Mouse (Mus musculus): ENCODE results near the gene Gad1. TPM values are rescaled to one million over a fixed set of nuclear protein-coding genes. Genes with fewer than 3 reads are reported as not detected.

The Gad1 gene
- total RNA-seq, 2 experiments from 2014 or later: 343 to 384 TPM

DNA sequence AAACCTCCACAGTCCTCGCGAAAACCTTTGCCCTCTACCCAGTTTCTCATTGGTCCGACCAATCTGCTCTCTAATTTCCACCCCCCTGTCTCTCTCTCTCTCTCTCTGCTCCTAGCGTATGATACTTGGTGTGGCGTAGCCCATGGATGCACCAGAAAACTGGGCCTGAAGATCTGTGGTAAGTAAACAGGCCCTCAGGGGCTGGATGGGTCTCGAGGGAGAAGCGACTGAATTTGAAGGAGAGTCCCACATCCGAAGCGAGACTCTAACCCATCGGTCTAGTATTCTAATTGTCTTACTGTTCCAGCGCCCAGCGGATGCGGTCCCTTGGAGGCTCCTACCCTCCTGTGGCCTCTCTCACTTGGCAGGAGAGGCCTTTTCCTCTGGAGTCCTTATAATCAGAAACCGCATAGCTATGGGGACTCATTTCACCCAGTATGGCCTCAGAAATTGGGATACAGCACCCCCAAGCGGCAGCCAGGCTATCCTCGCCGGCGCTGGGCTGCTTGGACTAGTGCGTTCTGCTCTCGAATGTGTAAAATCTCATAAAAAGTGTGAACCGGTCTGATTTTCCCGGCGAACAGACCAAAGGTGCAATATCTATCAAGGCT lies 14.3 kb downstream of the Gad1 start:
- peak; percentile 79 for TF ChIP-seq CTCF (conservative IDR thresholded peaks at IDR 0.05)
- H3K4me3 ChIP-seq: peak overlapping the region; percentile 35
- DNase-seq (ENCODE audit: low spot score in 2 of 2): peak in 1 of 2 experiments; percentile 71
- 0 out of 2 replicates have a peak overlapping the region, but pooled peaks have one; percentile 61 for H3K27ac ChIP-seq

DNA sequence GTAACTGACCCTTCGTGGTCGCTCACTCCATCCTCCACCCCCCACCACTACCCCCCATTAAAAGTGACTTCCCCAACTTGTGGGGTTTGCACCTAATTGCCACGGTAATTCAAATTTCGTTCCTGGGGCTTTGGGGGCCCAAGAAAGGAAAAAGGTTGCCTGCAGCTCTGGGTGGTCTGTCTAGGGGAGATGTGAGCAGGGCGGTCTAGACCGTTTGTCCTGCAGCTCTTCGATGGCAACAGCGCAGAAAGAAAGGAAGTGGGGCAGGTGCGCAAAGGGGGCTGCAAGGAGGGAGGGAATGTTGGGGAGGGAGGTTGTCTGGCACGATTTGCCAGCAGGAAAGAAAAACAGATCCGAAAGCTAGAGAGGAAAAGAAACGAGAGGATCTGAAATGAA lies 14.8 kb downstream of the Gad1 start:
- no peak for DNase-seq (ENCODE audit: low spot score in 2 of 2)
- Histone ChIP-seq H3K27ac (no peak overlapping the region), H3K4me3 (peak overlapping the region; percentile 33; the same call in 1 of the 2 replicates)
- no peak for TF ChIP-seq CTCF (conservative IDR thresholded peaks at IDR 0.05)

- peak overlapping the region; percentile 46; the same call in 1 of the 2 replicates for H3K27ac ChIP-seq
- no peak for DNase-seq (ENCODE audit: low spot score in 2 of 2)
- no peak for TF ChIP-seq CTCF (conservative IDR thresholded peaks at IDR 0.05)
- H3K4me3 ChIP-seq: peak overlapping the region; percentile 33
Observed at GRCm38 (mm10) chr2:70568198-70568941, 15.5 kb downstream of the Gad1 start.

GRCm38 (mm10) chr2:70571698-70572097 lies 18.8 kb downstream of the Gad1 start:
- TF ChIP-seq CTCF (conservative IDR thresholded peaks at IDR 0.05): no peak
- DNase-seq (ENCODE audit: low spot score in 2 of 2): no peak
- no peak overlapping the region for H3K27ac ChIP-seq
- H3K4me3 ChIP-seq: no peak overlapping the region

DNA sequence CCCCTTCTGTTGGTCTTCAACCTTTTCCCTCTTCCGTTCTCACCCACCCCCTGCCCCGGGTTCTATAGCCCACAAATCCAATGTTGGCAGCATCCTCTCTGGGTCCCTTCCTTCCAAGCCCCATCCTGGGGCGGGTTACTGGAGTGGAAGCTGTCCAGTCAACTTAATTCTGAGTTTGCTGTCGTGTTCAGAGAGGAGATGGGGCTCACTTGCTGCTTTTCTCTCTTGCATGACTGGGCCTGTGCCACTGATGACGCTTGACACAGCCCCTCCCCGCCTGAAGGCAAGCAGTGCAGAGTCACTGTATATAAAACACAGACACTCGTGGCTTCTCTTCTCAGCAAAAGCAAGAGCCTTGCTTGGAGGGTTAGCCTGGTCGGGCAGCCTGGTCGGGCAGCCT lies 19.4 kb downstream of the Gad1 start:
- Histone ChIP-seq H3K4me3 (no peak overlapping the region), H3K27ac (no peak overlapping the region)
- no peak for DNase-seq (ENCODE audit: low spot score in 2 of 2)
- TF ChIP-seq CTCF (conservative IDR thresholded peaks at IDR 0.05): no peak

DNA sequence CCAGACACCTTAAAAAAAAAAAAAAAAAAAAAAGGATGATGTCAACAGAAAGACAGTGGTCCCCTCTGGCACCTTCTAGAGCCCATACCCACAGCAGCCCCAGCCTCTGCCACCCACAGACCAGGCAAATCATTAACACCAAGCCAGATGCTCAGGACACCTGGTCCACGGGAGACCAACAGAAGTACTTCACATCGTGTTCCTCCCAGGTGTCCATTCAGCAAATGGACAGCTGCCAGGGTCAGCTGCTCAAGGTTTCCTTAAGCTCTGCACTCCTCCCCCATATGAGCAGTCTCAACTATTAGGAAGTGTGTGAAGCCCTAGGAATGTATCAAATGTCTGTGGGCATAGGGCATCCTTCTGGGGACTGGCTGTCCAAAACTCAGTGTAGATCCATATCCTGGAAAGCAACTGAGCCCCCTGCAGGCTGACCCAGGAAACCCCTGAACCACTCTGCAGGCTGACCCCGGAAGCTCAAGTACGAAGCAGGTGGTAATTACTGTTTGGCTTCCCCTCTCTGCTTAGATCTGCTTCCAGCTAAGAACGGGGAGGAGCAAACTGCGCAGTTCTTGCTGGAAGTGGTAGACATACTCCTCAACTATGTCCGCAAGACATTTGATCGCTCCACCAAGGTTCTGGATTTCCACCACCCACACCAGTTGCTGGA lies 20.8 kb downstream of the Gad1 start:
- no peak overlapping the region for H3K27ac ChIP-seq
- peak; percentile 33 for TF ChIP-seq CTCF (conservative IDR thresholded peaks at IDR 0.05)
- no peak for DNase-seq (ENCODE audit: low spot score in 2 of 2)
- no peak overlapping the region for H3K4me3 ChIP-seq

DNA sequence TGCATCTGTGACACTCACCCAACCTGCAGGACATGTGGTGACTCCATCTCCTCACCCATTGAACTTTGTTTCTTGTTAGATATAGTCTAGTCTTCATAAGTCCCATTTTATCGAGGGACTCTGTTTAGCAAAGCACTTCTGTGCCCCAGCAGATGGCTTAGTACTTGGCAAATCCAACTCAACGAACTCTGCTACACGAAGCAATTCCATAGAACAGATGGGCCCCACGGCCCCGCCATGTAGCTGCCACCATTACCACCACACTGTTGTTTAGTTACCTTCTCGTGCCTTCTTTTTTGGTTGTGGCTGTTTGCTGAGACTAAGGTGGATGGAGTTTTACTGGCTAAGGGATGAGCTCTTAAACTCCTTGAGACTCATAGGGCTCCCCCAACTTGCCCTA lies 35.3 kb downstream of the Gad1 start:
- Histone ChIP-seq H3K4me3 (no peak overlapping the region), H3K27ac (peak overlapping the region; percentile 64; the same call in 1 of the 2 replicates)
- peak; percentile 30 to 49 for DNase-seq (ENCODE audit: low spot score in 2 of 2)
- TF ChIP-seq CTCF (conservative IDR thresholded peaks at IDR 0.05): no peak

DNA sequence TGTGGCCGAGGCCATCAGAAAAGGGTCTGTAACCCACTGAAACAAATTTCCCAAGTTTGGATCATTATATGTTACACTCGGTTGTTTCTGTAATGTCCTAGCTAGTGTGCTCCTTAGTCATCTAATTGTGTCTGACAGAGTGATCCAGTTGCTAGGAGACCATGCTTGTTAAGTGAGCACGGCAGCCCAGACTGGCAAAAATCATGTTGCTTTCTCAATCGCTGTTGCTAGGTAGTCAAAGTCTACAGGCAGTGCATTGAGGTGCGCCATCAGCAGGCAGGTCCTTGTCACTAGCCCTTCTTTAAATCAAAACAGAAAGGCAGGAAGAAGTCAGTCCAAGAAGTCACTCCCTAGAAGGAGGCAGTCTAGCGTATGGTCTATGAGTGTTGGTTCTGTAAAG lies 39.6 kb downstream of the Gad1 start:
- H3K4me3 ChIP-seq: no peak overlapping the region
- DNase-seq (ENCODE audit: low spot score in 2 of 2): peak; percentile 35 to 80
- peak overlapping the region; percentile 81 for H3K27ac ChIP-seq
- TF ChIP-seq CTCF (conservative IDR thresholded peaks at IDR 0.05): peak; percentile 44

DNA sequence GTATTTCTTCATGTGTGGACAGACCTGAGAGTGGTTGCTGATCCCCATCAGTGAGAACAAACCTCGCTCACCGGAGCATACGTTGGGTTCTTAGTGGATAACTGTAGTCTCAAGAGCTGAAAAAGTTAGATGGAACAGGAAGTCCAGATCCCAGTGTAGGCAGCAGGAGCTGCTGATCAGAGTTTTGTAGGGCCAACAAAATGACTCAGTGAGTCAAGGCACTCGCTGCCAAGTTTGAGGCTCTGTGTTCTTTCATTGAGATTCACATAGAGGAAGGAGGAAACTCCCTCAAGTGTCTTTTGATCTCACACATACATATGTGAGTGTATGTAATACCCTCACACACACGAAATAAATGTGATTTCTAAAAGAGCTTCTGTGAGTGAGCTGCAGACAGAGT lies 40.8 kb downstream of the Gad1 start:
- peak in 1 of 2 experiments; percentile 23 for DNase-seq (ENCODE audit: low spot score in 2 of 2)
- H3K4me3 ChIP-seq: no peak overlapping the region
- H3K27ac ChIP-seq: peak overlapping the region; percentile 81; the same call in 1 of the 2 replicates
- no peak for TF ChIP-seq CTCF (conservative IDR thresholded peaks at IDR 0.05)

- no peak overlapping the region for H3K27ac ChIP-seq
- DNase-seq (ENCODE audit: low spot score in 2 of 2): no peak
- H3K4me3 ChIP-seq: no peak overlapping the region
- TF ChIP-seq CTCF (conservative IDR thresholded peaks at IDR 0.05): no peak
Observed at GRCm38 (mm10) chr2:70595896-70596295, 43.0 kb downstream of the Gad1 start.

DNA sequence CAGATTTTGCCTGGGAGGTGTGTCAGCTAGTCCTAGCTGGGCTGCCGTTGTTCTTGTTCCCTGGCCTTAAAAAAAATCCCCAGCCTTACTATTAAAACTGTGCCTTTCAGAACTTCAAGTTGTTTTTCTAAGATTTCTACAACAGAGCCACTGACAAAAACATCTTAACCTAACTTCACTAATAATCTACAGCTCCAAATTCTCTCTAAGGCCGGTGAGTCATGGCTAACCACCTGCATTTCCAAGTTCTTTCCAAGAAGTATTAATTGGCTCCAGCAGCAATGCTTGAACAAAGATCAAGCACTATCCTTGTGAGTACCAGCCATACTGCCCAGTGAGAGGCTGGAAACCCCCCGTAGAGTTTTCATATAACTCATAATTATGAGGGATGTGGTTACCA lies 56.9 kb downstream of the Gad1 start:
- no peak for DNase-seq (ENCODE audit: low spot score in 2 of 2)
- H3K4me3 ChIP-seq: no peak overlapping the region
- TF ChIP-seq CTCF (conservative IDR thresholded peaks at IDR 0.05): no peak

GRCm38 (mm10) chr2:70614745-70615351 lies 62.0 kb downstream of the Gad1 start:
- no peak overlapping the region for H3K27ac ChIP-seq
- no peak for DNase-seq (ENCODE audit: low spot score in 2 of 2)
- no peak for TF ChIP-seq CTCF (conservative IDR thresholded peaks at IDR 0.05)
- H3K4me3 ChIP-seq: no peak overlapping the region

More for the DNA sequence above, 56.9 kb downstream of the Gad1 start:
- no peak overlapping the region for H3K27ac ChIP-seq

GRCm38 (mm10) chr2:70616076-70616475 lies 63.2 kb downstream of the Gad1 start:
- no peak for DNase-seq (ENCODE audit: low spot score in 2 of 2)
- Histone ChIP-seq H3K27ac (no peak overlapping the region), H3K4me3 (no peak overlapping the region)
- no peak for TF ChIP-seq CTCF (conservative IDR thresholded peaks at IDR 0.05)
